In the genomic region with DNA sequence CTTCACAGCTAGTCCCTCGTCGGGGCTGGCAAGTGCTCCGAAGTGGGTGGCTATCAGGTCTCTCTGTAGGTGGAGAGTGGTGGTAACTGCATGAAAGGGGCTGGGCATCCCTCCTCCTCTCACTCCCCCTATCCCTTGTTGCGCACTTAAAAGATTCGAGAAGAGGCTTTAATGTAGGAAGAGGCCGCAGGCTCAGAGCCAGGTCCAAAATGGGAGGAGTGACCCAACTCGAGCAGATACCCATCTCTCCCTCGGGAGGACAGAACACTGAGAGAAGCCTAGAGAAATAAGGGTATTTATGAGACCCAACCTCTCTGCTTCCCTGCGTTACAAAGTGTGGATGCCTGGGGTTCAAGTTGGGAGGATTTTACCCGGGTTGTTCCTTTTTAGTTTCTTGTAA, we compare ENCODE assay signal across 8 mouse cellular contexts. TPM values are rescaled to one million over a fixed set of nuclear protein-coding genes. Genes with fewer than 3 reads are reported as not detected.
DNase-seq lines count a peak whose midpoint lies in the region; ATAC-seq and TF ChIP-seq lines count a peak whose summit lies in the region.

No protein-coding gene starts in this region.

- no peaks in the 10 kb centered on the region for H3K9me3 ChIP-seq in heart, embryonic 14.5 days (ENCODE audit: control insufficient read depth, low read length)
- no peaks in the 10 kb centered on the region for H3K9me3 ChIP-seq in forebrain, embryonic 16.5 days (ENCODE audit: control insufficient read depth, low read length)
- H3K9me3 ChIP-seq in midbrain, embryonic 12.5 days, result no peaks in the 10 kb centered on the region

- WGBS in heart, embryonic 14.5 days, result 8% methylated on average over 10 of the region's 10 CpGs
- WGBS in forebrain, embryonic 16.5 days, result 6% methylated on average over 10 of the region's 10 CpGs
- 4% methylated on average over 10 of the region's 10 CpGs for WGBS in midbrain, embryonic 12.5 days

- TF ChIP-seq POLR2A in bone marrow macrophage, adult 2 months (IDR thresholded peaks at IDR 0.05; ENCODE audit: borderline replicate concordance, low read depth, low read length), result no peak

- peak overlapping the region; percentile 80 for H3K4me2 ChIP-seq in heart, embryonic 14.5 days (ENCODE audit: low read length)
- H3K4me2 ChIP-seq in forebrain, embryonic 16.5 days (ENCODE audit: low read length), result peak overlapping the region; percentile 69
- peak overlapping the region; percentile 65 for H3K4me2 ChIP-seq in midbrain, embryonic 12.5 days (replicated peaks)

- ATAC-seq in heart, embryonic 14.5 days (ENCODE audit: insufficient number of reproducible peaks, insufficient read depth, low FRiP score, low read depth), result no peak
- peak; percentile 1; the same call in 1 of the 2 replicates for ATAC-seq in forebrain, embryonic 16.5 days
- ATAC-seq in midbrain, embryonic 12.5 days (ENCODE audit: low FRiP score, low read depth), result peak; percentile 28
- no peak for ATAC-seq in megakaryocyte progenitor cell, adult 5-6 weeks (replicated peaks; ENCODE audit: poor library complexity)

- peaks cover 3% of the 10 kb centered on the region; the same call in 1 of the 2 replicates for H3K27me3 ChIP-seq in heart, embryonic 14.5 days (ENCODE audit: control insufficient read depth, insufficient read depth, low read length)
- no peaks in the 10 kb centered on the region for H3K27me3 ChIP-seq in forebrain, embryonic 16.5 days (replicated peaks; ENCODE audit: control insufficient read depth, insufficient read depth, low read length)
- H3K27me3 ChIP-seq in midbrain, embryonic 12.5 days, result peaks cover 4% of the 10 kb centered on the region

- no peak for DNase-seq in heart, postnatal 36 days
- no peak for DNase-seq in thymus, postnatal 0 days (ENCODE audit: low spot score)
- DNase-seq in layer of hippocampus, postnatal 10 days (ENCODE audit: low spot score in 2 of 2), result no peak

- no peak for TF ChIP-seq CTCF in bone marrow macrophage, adult 2 months (IDR thresholded peaks at IDR 0.05; ENCODE audit: low read depth, low read length)

- no peaks in the 10 kb centered on the region for H3K36me3 ChIP-seq in heart, embryonic 14.5 days (ENCODE audit: control insufficient read depth, insufficient read depth, low read length)
- no peaks in the 10 kb centered on the region for H3K36me3 ChIP-seq in forebrain, embryonic 16.5 days (ENCODE audit: control insufficient read depth, insufficient read depth)
- no peaks in the 10 kb centered on the region for H3K36me3 ChIP-seq in midbrain, embryonic 12.5 days

- H3K9ac ChIP-seq in heart, embryonic 14.5 days (ENCODE audit: low read length), result peak overlapping the region; percentile 21; the same call in 1 of the 2 replicates
- H3K9ac ChIP-seq in forebrain, embryonic 16.5 days (replicated peaks; ENCODE audit: low read depth, low read length), result peak overlapping the region; percentile 51
- peak overlapping the region; percentile 62 for H3K9ac ChIP-seq in midbrain, embryonic 12.5 days (replicated peaks)

- no peak overlapping the region for H3K27ac ChIP-seq in heart, embryonic 14.5 days (replicated peaks in 1 of 2; ENCODE audit: control insufficient read depth in 1 of 2, insufficient read depth in 1 of 2, low read depth in 2 of 2, low read length in 2 of 2)
- no peak overlapping the region for H3K27ac ChIP-seq in bone marrow macrophage, adult 2 months (ENCODE audit: insufficient read depth, low read depth, low read length)
- peak overlapping the region; percentile 30 for H3K27ac ChIP-seq in forebrain, embryonic 16.5 days (ENCODE audit: low read length)
- peak overlapping the region; percentile 82; the same call in 1 of the 2 replicates for H3K27ac ChIP-seq in midbrain, embryonic 12.5 days (replicated peaks)

- intact Hi-C loops in heart, postnatal 36 days (cut with DNase I), result loop anchor here (1.0 kb wide), 1 partner anchor 36 kb away; no protein-coding TSS in a partner anchor

- H3K4me1 ChIP-seq in heart, embryonic 14.5 days (ENCODE audit: control insufficient read depth in 2 of 2, insufficient read depth in 2 of 2, low read length in 2 of 2), result peaks cover 3 to 14% of the 10 kb centered on the region in 2 experiments; a peak in 3 of 4 replicates
- H3K4me1 ChIP-seq in bone marrow macrophage, adult 2 months (ENCODE audit: control insufficient read depth, insufficient read depth, low read length), result 0 out of 2 replicates have a peak, but pooled peaks cover 2% of the 10 kb centered on the region
- H3K4me1 ChIP-seq in forebrain, embryonic 16.5 days (replicated peaks; ENCODE audit: control insufficient read depth, insufficient read depth, low read length), result peaks cover 30% of the 10 kb centered on the region
- peaks cover 15% of the 10 kb centered on the region for H3K4me1 ChIP-seq in midbrain, embryonic 12.5 days

- H3K4me3 ChIP-seq in heart, embryonic 14.5 days (ENCODE audit: control insufficient read depth in 1 of 2, insufficient read depth in 1 of 2, low read depth in 1 of 2, low read length in 2 of 2), result peak overlapping the region; percentile 33 to 34
- peak overlapping the region; percentile 17; the same call in 1 of the 2 replicates for H3K4me3 ChIP-seq in bone marrow macrophage, adult 2 months (ENCODE audit: insufficient read depth, low read length)
- H3K4me3 ChIP-seq in forebrain, embryonic 16.5 days (replicated peaks; ENCODE audit: low read length), result peak overlapping the region; percentile 48
- H3K4me3 ChIP-seq in midbrain, embryonic 12.5 days, result peak overlapping the region; percentile 45

RNA-seq across cellular contexts. Expression of gene Disp2, which starts 0.5 kb away (rescaled TPM):
- polyA plus RNA-seq in heart, embryonic 14.5 days (2014; fragmentation: Nextera tagmentation; extraction: Ambion mirVana), result 0.18 and 0.27 TPM in 2 replicates
- total RNA-seq in heart, postnatal 36 days (2021), result under 1 TPM; 0.03 to 0.06 TPM
- not detected in 2 replicates for polyA plus RNA-seq in bone marrow macrophage, adult 2 months (2012; ENCODE audit: insufficient read depth, insufficient read length, missing spikeins)
- 27.3 and 36.9 TPM in 2 replicates for polyA plus RNA-seq in forebrain, embryonic 16.5 days (2015; fragmentation: Nextera tagmentation; extraction: Ambion mirVana)
- 17.5 and 17.8 TPM in 2 replicates for polyA plus RNA-seq in midbrain, embryonic 12.5 days (2016; fragmentation: Nextera tagmentation; extraction: Ambion mirVana)
- polyA plus RNA-seq in thymus, postnatal 0 days (2015; fragmentation: Nextera tagmentation; extraction: Ambion mirVana), result 0.07 and 0.09 TPM in 2 replicates
- total RNA-seq in layer of hippocampus, postnatal 10 days (2021), result 100 to 1,000 TPM; 191 to 195 TPM
- total RNA-seq in megakaryocyte progenitor cell, adult 5-6 weeks (2015), result not detected in 2 replicates
- not detected in 2 replicates for total RNA-seq in megakaryocyte progenitor cell, adult 5-6 weeks (2017)

RNA-seq across cellular contexts. Expression of gene Phgr1, which starts 6.5 kb away (rescaled TPM):
- polyA plus RNA-seq in heart, embryonic 14.5 days (2014; fragmentation: Nextera tagmentation; extraction: Ambion mirVana), result not detected in 2 replicates
- total RNA-seq in heart, postnatal 36 days (2021), result not detected
- polyA plus RNA-seq in bone marrow macrophage, adult 2 months (2012; ENCODE audit: insufficient read depth, insufficient read length, missing spikeins), result not detected in 2 replicates
- not detected in 2 replicates for polyA plus RNA-seq in forebrain, embryonic 16.5 days (2015; fragmentation: Nextera tagmentation; extraction: Ambion mirVana)
- polyA plus RNA-seq in midbrain, embryonic 12.5 days (2016; fragmentation: Nextera tagmentation; extraction: Ambion mirVana), result not detected in 2 replicates
- polyA plus RNA-seq in thymus, postnatal 0 days (2015; fragmentation: Nextera tagmentation; extraction: Ambion mirVana), result 0.92 and 1.5 TPM in 2 replicates
- total RNA-seq in layer of hippocampus, postnatal 10 days (2021), result not detected
- not detected in 2 replicates for total RNA-seq in megakaryocyte progenitor cell, adult 5-6 weeks (2015)
- total RNA-seq in megakaryocyte progenitor cell, adult 5-6 weeks (2017), result not detected in 2 replicates

RNA-seq across cellular contexts. Expression of gene Ccdc9b, which starts 16.6 kb away (rescaled TPM):
- polyA plus RNA-seq in heart, embryonic 14.5 days (2014; fragmentation: Nextera tagmentation; extraction: Ambion mirVana), result 1.7 and 2.2 TPM in 2 replicates
- 10 to 100 TPM; 24.1 to 28.3 TPM for total RNA-seq in heart, postnatal 36 days (2021)
- polyA plus RNA-seq in bone marrow macrophage, adult 2 months (2012; ENCODE audit: insufficient read depth, insufficient read length, missing spikeins), result 0.23 TPM in 1 of 2 replicates, not detected in the other
- 1.3 and 1.6 TPM in 2 replicates for polyA plus RNA-seq in forebrain, embryonic 16.5 days (2015; fragmentation: Nextera tagmentation; extraction: Ambion mirVana)
- polyA plus RNA-seq in midbrain, embryonic 12.5 days (2016; fragmentation: Nextera tagmentation; extraction: Ambion mirVana), result 1.9 and 2.2 TPM in 2 replicates
- polyA plus RNA-seq in thymus, postnatal 0 days (2015; fragmentation: Nextera tagmentation; extraction: Ambion mirVana), result 0.27 and 0.28 TPM in 2 replicates
- 1 to 10 TPM; 2.4 to 2.6 TPM for total RNA-seq in layer of hippocampus, postnatal 10 days (2021)
- 0.07 and 0.25 TPM in 2 replicates for total RNA-seq in megakaryocyte progenitor cell, adult 5-6 weeks (2015)
- 0.42 and 0.47 TPM in 2 replicates for total RNA-seq in megakaryocyte progenitor cell, adult 5-6 weeks (2017)

RNA-seq across cellular contexts. Expression of gene Inafm2, which starts 33.5 kb away (rescaled TPM):
- 64.4 and 68.0 TPM in 2 replicates for polyA plus RNA-seq in heart, embryonic 14.5 days (2014; fragmentation: Nextera tagmentation; extraction: Ambion mirVana)
- 10 to 100 TPM; 27.2 to 29.6 TPM for total RNA-seq in heart, postnatal 36 days (2021)
- 11.3 and 11.6 TPM in 2 replicates for polyA plus RNA-seq in bone marrow macrophage, adult 2 months (2012; ENCODE audit: insufficient read depth, insufficient read length, missing spikeins)
- 24.4 and 27.0 TPM in 2 replicates for polyA plus RNA-seq in forebrain, embryonic 16.5 days (2015; fragmentation: Nextera tagmentation; extraction: Ambion mirVana)
- 25.1 TPM in 2 replicates for polyA plus RNA-seq in midbrain, embryonic 12.5 days (2016; fragmentation: Nextera tagmentation; extraction: Ambion mirVana)
- 22.3 and 26.4 TPM in 2 replicates for polyA plus RNA-seq in thymus, postnatal 0 days (2015; fragmentation: Nextera tagmentation; extraction: Ambion mirVana)
- total RNA-seq in layer of hippocampus, postnatal 10 days (2021), result 10 to 100 TPM; 31.7 to 33.4 TPM
- total RNA-seq in megakaryocyte progenitor cell, adult 5-6 weeks (2015), result 27.9 and 29.6 TPM in 2 replicates
- 17.9 and 20.3 TPM in 2 replicates for total RNA-seq in megakaryocyte progenitor cell, adult 5-6 weeks (2017)

RNA-seq across cellular contexts. Expression of gene Knstrn, which starts 34.7 kb away (rescaled TPM):
- 89.1 and 106 TPM in 2 replicates for polyA plus RNA-seq in heart, embryonic 14.5 days (2014; fragmentation: Nextera tagmentation; extraction: Ambion mirVana)
- 1 to 10 TPM; 1.5 to 2.3 TPM for total RNA-seq in heart, postnatal 36 days (2021)
- 70.1 and 78.3 TPM in 2 replicates for polyA plus RNA-seq in bone marrow macrophage, adult 2 months (2012; ENCODE audit: insufficient read depth, insufficient read length, missing spikeins)
- 49.6 and 52.6 TPM in 2 replicates for polyA plus RNA-seq in forebrain, embryonic 16.5 days (2015; fragmentation: Nextera tagmentation; extraction: Ambion mirVana)
- polyA plus RNA-seq in midbrain, embryonic 12.5 days (2016; fragmentation: Nextera tagmentation; extraction: Ambion mirVana), result 134 and 147 TPM in 2 replicates
- polyA plus RNA-seq in thymus, postnatal 0 days (2015; fragmentation: Nextera tagmentation; extraction: Ambion mirVana), result 96.2 and 103 TPM in 2 replicates
- total RNA-seq in layer of hippocampus, postnatal 10 days (2021), result 1 to 10 TPM; 5.4 to 5.6 TPM
- 50.8 and 55.8 TPM in 2 replicates for total RNA-seq in megakaryocyte progenitor cell, adult 5-6 weeks (2015)
- 215 and 245 TPM in 2 replicates for total RNA-seq in megakaryocyte progenitor cell, adult 5-6 weeks (2017)

Comparison
In these comparisons a context has a peak if more than half of its experiments do, and no peak if none do; other contexts are left out.
1. ATAC-seq: peak in forebrain, embryonic 16.5 days (single experiment) and midbrain, embryonic 12.5 days (single experiment); none in heart, embryonic 14.5 days (single experiment) and megakaryocyte progenitor cell, adult 5-6 weeks (single experiment).
2. H3K27ac ChIP-seq: peak in forebrain, embryonic 16.5 days (single experiment) and midbrain, embryonic 12.5 days (single experiment); none in heart, embryonic 14.5 days (0 of 2) and bone marrow macrophage, adult 2 months (single experiment).
3. RNA of gene Disp2, which starts 0.5 kb away (polyA plus RNA-seq): 27.3 to 36.9 TPM in forebrain, embryonic 16.5 days and 17.5 to 17.8 TPM in midbrain, embryonic 12.5 days; 0.18 to 0.27 TPM in heart, embryonic 14.5 days, 0.07 to 0.09 TPM in thymus, postnatal 0 days and not detected in bone marrow macrophage, adult 2 months; every median in the first group is over 10 times any median in the second.
4. Peak in every context shown above with its lines, with median percentiles within 50 percentile points of each other: H3K4me2 ChIP-seq, H3K4me3 ChIP-seq and H3K9ac ChIP-seq.